Mouse (Mus musculus): Measurements from ENCODE around the gene Insyn1.

Insyn1 gene

DNA sequence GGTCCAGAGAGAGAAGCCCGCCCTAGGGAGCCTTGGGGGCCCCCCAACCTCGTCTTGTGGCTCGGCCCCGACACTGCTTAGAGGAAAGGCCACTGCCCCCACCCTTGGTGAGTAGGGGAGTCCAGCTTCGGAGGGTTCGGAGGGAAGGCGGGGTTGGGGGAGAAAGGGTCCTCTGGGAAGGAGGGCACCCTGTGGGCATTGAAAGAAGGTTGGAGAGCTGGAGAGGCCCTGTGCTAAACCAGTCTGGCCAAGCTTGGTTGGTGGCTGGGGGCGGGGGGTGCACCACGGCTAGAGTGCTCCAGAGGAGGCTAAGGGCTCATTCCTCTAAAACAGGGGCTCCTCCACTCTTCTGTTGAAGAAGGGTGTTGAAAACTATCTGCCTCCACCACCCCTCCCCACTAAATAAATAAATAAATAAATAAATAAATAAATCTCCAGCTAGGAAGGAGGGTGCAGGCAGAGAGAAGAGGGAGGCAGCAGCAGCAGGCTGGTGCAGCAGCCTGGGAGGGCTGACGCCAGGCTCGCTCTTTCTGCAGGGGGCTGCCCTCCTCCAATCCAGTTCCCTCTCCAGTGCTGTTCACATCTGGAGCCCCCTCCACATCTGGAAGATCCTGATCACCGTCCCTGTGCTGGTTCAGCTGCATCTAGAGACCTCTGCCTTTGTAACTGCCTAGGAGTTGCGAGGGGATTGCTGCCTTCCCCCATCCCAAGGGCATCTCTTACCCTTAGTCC is 896 bp downstream of the Insyn1 start:
- no peak for DNase-seq

DNA sequence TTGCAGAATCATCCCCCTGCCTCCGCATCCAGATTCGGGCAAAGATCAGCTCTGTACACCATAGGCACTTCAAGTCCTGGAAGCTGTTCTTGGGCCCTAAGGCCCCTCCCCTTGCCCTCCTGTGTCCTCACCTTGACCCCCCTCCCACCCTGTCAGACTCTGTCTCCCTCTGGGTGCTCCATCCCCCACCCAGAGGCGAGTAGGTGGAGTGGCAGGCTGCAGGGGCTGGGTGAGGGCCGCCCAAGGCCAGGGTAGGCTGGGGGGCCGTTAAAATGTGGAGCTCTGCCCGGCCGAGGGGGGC is 1.4 kb downstream of the Insyn1 start:
- DNase-seq: no peak

GRCm38 (mm10) chr9:58490391-58490790 is 2.0 kb downstream of the Insyn1 start:
- peak; percentile 17 to 77 for DNase-seq

GRCm38 (mm10) chr9:58495035-58495434 is 6.6 kb downstream of the Insyn1 start:
- no peak for DNase-seq

GRCm38 (mm10) chr9:58496470-58497182 is 8.2 kb downstream of the Insyn1 start:
- DNase-seq: no peak

GRCm38 (mm10) chr9:58497942-58498341 is 9.5 kb downstream of the Insyn1 start:
- no peak for DNase-seq

DNA sequence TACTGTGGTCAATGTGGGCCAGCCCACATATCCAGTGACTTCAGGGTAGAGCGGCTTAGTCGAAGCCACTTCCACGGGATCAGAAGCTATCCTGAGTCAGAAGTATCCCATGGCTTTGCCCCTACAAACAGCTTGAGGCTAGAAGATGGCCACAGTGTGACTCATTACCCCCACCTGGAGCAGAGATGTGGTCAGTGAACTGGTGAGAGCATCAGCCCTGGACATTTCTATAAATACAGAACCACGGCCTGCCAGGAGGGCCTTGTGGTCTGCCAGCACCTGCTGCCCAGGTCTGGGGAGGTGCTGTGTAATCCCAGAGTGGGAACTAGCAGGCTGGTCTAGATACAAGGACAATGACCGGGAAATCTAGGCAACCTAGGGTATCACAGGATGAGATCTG is 12.5 kb downstream of the Insyn1 start:
- DNase-seq: no peak

DNA sequence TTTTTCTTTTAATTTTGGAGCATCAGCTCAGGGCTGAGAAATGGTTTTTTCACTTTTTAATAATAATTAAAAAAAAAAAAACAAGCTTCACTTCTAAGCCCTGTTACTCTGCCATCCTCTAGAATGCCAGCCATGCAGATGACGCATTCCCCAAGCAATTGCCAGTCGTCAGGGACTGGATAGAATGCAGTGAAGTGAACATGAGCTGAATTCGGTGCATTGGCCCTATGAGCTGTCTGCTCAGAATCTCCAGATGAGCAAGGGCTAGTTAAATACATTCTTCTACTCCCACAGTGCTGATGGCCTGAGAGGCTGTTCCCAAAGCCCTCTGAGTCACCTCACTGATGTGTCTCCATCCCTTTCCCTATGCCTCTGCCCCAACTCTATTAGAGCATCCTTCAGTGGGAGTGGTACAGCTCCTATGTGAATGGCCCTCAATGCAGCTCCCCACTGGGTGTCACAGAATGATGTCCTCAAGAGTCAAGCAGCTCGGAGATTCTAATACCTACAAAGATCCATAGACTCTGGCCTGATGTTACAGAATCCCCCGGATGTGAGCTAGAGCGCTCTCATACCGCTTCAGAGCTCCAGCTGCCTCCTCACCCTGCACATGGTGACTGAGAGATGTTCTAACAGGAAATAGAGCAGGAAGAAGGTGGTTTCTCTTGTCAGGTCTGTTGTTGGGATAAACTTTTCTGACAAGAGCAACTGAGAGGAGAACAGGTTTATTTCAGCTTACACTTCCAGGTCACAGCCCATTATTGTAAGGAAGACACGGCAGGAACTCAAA is 19.0 kb downstream of the Insyn1 start:
- DNase-seq: no peak

- no peak for DNase-seq
These were observed 22.0 kb downstream of the Insyn1 start for GRCm38 (mm10) chr9:58510452-58510851.

DNA sequence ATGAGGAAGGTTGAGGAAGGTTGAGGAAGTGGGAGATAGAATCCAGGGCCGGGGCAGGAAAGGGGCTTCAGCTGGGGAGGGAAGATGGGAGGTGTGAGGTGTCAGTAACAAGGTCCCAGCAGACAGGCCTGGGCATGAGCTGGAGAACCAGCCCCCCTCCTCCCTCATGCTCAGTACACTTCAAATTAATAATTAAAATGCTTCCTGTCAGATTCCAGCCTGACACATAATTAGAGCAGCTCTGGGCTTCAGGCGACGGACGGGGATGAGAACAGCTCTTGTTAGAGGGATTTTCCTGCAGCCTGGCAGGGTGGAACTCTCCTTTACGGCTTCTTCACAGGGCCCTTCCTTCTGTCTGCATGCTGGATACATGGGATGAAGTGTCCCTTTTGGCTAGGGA is 25.3 kb downstream of the Insyn1 start:
- DNase-seq: no peak

DNA sequence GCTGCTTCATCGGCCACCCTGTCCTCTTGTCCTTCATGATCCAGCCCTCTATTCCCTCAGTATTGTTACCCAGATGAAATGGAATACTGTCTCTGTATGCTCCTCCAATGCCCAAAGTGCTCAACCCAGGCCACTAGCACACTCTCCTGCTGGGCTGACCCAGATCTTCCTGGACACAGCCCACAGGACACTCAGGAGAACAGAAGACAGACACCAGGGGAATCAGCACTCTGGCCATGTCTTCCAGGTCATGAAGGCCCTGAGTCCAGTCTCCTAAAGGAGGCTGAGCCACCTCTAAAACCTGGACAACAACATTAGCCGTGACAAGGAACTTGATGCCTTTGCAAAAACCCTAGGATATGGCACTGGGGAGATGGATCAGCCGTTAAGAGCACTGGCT is 28.1 kb downstream of the Insyn1 start:
- no peak for DNase-seq

DNA sequence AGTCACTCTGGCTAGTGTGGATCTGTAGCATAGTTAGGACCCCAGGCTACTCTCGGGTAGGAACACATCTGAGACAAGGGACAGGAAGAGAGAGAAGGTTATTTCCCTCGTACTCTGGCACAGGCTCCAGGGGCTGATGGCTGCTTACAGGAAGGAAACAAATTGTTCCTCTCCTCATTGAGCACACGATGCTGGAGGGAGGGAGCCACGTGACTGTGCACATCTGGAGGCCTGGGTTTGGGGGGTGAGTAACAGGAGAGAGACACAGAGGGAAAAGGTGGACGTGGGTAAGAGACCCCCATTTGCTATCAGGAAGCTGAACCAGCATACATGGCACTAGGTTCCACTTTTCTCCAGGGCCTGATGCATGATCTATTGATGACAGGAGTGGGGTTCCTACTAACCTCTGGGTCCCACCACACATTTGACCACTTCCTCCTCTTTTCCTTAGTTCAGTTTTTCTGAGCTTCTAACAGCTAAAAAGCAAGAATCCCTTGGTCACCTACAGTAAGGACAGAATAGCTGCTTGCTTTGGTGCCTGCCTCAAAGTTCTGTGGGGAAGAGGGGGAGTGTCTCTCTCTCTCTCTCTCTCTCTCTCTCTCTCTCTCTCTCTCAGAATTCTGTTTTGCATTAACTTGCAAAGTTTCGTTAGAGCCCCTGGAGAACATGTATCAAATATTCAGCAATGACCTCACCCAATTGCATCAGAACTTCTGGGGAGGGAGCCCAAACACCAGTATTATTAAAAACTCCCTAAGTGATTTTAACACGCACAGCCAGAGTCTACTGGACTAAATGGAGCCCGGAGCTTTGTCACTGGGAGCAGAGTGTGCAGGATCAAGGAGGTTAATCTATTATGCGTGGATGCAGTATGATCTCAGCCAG is 29.7 kb downstream of the Insyn1 start:
- no peak for DNase-seq

GRCm38 (mm10) chr9:58519953-58520352 is 31.6 kb downstream of the Insyn1 start:
- no peak for DNase-seq

GRCm38 (mm10) chr9:58520816-58521581 is 32.6 kb downstream of the Insyn1 start:
- no peak for DNase-seq

DNA sequence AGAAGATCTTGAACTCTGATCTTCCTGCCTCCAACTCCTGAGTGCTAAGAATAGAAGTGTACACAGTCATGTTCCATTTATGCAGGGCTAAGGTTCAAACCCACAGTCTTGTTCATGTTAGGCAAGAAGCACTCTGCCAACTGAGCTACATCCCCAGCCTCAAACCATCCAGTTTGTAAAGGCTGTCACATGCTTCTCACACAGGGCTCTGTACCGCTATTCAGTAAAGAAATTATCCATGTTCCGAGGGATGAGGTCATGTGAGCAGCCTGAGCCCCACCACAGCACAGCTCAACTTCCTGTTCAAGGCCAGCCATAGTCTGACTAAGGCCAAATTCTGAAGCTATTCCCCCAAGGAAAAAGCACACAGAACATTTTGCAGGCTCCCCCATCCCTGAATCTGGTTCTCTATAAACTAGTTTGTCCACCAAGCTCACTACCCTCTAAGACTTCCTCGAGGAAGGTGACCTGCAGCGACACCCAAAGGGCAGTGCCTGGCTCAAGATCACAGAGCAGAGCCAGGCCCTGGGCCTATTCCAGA is 33.5 kb downstream of the Insyn1 start:
- DNase-seq: no peak

GRCm38 (mm10) chr9:58525108-58525507 is 36.7 kb downstream of the Insyn1 start:
- no peak for DNase-seq

GRCm38 (mm10) chr9:58527841-58528240 is 39.4 kb downstream of the Insyn1 start:
- DNase-seq: no peak

DNA sequence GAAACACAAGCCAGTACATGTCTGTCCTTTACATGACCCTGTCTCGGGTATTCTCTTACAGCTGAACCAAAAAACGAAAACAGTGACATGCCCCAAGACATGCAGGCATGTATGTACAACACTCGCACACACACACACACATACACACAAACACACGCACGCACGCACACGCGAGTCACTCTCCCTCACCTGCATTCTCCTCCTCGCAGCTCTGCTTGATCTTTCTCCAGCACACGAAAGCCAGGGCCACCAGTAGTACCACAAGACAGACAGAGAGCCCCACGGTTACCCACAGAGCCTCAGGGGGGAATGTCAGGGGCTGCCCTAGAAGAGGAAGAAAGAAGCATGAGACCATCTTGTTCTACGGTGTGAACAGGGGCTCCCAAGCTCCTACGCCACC is 42.0 kb downstream of the Insyn1 start:
- no peak for DNase-seq

DNA sequence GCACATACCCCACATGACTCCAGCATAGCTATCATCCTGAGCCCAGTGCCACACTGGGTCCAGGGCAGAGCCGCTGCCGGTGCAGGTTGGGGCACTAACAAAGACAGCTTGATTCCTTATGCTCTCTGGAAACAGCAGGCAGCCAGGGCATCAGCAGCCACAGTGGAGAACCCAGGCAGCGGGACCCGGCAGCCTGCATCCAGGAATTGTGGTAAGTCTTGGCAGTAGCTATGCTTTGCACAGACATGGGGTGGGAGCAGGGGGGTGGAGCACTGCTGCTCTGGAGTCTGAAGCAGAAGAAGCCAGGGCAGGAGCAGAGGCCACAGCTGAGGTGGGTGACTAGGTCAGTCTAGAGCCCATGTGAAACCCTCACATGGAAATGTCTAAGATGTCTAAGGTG is 43.8 kb downstream of the Insyn1 start:
- DNase-seq: no peak

DNA sequence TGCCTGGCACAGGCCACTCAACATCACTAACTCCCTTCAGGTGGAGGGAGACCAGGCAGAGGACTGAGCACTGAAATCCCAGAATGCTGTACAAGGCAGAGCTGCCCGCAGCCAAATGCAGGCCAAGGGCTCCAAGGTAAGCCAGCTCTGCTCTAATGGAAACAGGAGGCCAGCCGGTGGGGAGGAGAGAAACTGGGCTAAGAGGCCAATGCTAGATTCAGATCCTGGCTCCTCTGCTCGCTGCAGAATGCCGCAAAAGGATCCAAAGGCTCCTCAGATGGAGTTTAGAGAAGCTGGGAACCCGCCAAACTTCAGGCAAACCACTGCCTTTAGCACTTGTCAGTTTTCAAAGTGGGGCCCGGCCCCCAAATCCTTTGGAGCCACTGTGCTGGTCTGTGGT is 44.9 kb downstream of the Insyn1 start:
- DNase-seq: no peak

- DNase-seq: peak in 1 of 2 experiments; percentile 59
These were observed 46.4 kb downstream of the Insyn1 start for GRCm38 (mm10) chr9:58534766-58535165.

Measured in lung, postnatal 4 days (tissue).